Mouse (Mus musculus): ENCODE data around the gene Tnrc6c.

DNA sequence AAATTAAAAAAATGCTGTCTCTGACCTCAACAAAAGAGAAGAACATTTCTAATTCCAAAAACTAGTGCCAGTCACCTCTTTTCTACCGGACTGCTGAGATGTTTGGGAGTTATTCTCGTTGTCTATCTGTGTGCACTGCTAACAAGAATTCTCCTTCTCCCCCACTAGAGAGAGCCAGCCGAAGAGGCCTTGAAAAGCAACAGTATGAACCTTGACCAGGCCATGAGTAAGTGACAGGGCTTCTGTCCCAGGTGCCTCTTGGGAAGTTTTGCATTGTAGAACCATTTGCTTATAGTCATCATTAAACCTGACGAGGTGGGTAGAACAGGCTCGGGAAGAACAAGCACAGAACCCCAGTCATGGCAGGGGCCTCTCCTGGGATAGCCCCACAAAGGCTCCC is 84.0 kb downstream of the Tnrc6c start:
- no peak for TF ChIP-seq NANOG (IDR thresholded peaks at IDR 0.05; ENCODE audit: borderline replicate concordance, low read length)
- no peak for TF ChIP-seq CTCF (conservative IDR thresholded peaks at IDR 0.05; ENCODE audit: low read length)
